Mouse (Mus musculus): Measurements from ENCODE around the gene Ugp2.
A peak's percentile ranks its signal among the peaks of the same experiment; 100 is the strongest.

The Ugp2 gene

GRCm38 (mm10) chr11:21371122-21371806 lies at the start of gene Ugp2:
Gene Ugp2, minus strand, starts transcription at chr11:21371201.
- peak; percentile 96 to 97 for DNase-seq (ENCODE audit: low spot score in 2 of 2)

GRCm38 (mm10) chr11:21414911-21415381 lies 43.9 kb upstream of the Ugp2 start:
- DNase-seq (ENCODE audit: low spot score in 2 of 2): peak; percentile 46 to 53

- no peak for DNase-seq (ENCODE audit: low spot score in 2 of 2)
Observed at GRCm38 (mm10) chr11:21406668-21407067, 35.7 kb upstream of the Ugp2 start.

GRCm38 (mm10) chr11:21406141-21406540 lies 35.1 kb upstream of the Ugp2 start:
- no peak for DNase-seq (ENCODE audit: low spot score in 2 of 2)

GRCm38 (mm10) chr11:21403877-21404276 lies 32.9 kb upstream of the Ugp2 start:
- DNase-seq (ENCODE audit: low spot score in 2 of 2): no peak

GRCm38 (mm10) chr11:21402481-21403254 lies 31.7 kb upstream of the Ugp2 start:
- peak in 1 of 2 experiments; percentile 28 for DNase-seq (ENCODE audit: low spot score in 2 of 2)

GRCm38 (mm10) chr11:21401248-21401647 lies 30.2 kb upstream of the Ugp2 start:
- no peak for DNase-seq (ENCODE audit: low spot score in 2 of 2)

GRCm38 (mm10) chr11:21399186-21399681 lies 28.2 kb upstream of the Ugp2 start:
- DNase-seq (ENCODE audit: low spot score in 2 of 2): peak; percentile 60

GRCm38 (mm10) chr11:21398464-21398863 lies 27.5 kb upstream of the Ugp2 start:
- peak; percentile 41 to 72 for DNase-seq (ENCODE audit: low spot score in 2 of 2)

- DNase-seq (ENCODE audit: low spot score in 2 of 2): no peak
Observed at GRCm38 (mm10) chr11:21386790-21387189, 15.8 kb upstream of the Ugp2 start.

- no peak for DNase-seq (ENCODE audit: low spot score in 2 of 2)
Observed at GRCm38 (mm10) chr11:21374096-21374495, 3.1 kb upstream of the Ugp2 start.

- DNase-seq (ENCODE audit: low spot score in 2 of 2): peak; percentile 80 to 83
Observed at GRCm38 (mm10) chr11:21370399-21371121, 441 bp downstream of the Ugp2 start.

GRCm38 (mm10) chr11:21369248-21370016 lies 1.6 kb downstream of the Ugp2 start:
- DNase-seq (ENCODE audit: low spot score in 2 of 2): peak in 1 of 2 experiments; percentile 15

GRCm38 (mm10) chr11:21368466-21368865 lies 2.5 kb downstream of the Ugp2 start:
- DNase-seq (ENCODE audit: low spot score in 2 of 2): no peak

GRCm38 (mm10) chr11:21363144-21363940 lies 7.7 kb downstream of the Ugp2 start:
- no peak for DNase-seq (ENCODE audit: low spot score in 2 of 2)

GRCm38 (mm10) chr11:21351296-21351695 lies 19.7 kb downstream of the Ugp2 start:
- no peak for DNase-seq (ENCODE audit: low spot score in 2 of 2)

GRCm38 (mm10) chr11:21348890-21349289 lies 22.1 kb downstream of the Ugp2 start:
- DNase-seq (ENCODE audit: low spot score in 2 of 2): no peak

GRCm38 (mm10) chr11:21346020-21346419 lies 25.0 kb downstream of the Ugp2 start:
- no peak for DNase-seq (ENCODE audit: low spot score in 2 of 2)

- no peak for DNase-seq (ENCODE audit: low spot score in 2 of 2)
Observed at GRCm38 (mm10) chr11:21343490-21343889, 27.5 kb downstream of the Ugp2 start.

GRCm38 (mm10) chr11:21339088-21339487 lies 31.9 kb downstream of the Ugp2 start:
- no peak for DNase-seq (ENCODE audit: low spot score in 2 of 2)

Data from heart, adult 9 months (tissue).